ENCODE assay signal across 11 mouse cellular contexts in the genomic region with DNA sequence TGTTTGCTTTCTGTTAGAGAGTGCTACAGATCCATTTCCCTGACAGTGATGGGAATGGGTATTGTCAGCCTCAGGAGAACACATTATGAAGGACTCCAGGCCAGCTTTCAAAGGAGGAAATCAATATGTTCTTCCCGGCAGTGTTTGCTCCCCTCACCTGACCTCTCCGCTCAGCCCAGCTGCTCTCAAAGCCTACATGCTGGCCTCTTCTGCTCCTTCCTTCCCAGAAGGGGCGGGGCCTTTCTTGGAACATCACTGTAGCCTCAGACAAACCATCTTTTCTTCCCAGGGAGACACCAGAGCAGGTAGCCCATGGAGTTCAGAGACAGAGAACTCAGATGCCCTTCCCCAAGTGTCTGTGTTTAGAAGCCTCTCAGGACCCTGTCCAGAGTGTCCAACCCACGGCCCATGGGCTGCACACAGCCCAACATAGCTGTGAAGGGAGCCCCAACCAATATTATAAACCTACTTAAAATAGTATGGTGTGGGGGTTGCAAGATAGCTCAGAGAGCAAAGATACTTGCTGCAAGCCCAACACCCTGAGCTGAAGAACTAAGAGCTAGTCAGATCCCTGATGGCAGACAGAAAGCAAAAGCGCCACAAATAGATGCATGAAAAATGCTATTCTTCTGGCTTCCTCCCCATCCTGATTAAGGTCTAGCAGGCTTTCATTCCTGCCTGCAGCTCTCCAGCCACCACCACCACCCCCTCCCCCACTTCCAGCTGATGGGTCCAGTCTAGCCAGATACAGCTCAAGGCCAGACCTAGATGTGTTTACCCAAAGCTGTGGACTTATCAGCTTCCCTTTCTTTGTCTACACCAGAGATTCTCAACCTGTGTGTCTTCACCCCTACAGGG.
A peak's percentile ranks its signal among the peaks of the same experiment; 100 is the strongest.
DNase-seq lines count a peak whose midpoint lies in the region; ATAC-seq and TF ChIP-seq lines count a peak whose summit lies in the region.
"Had no signal": no experiment of that assay in that cellular context is flagged by ENCODE, and none has a peak within 500 bp of the region (broad histone marks: within the 10 kb centered on the region; RNA-seq: fewer than 3 reads in every experiment).

No protein-coding gene starts in this region.

- no peaks in the 10 kb centered on the region for H3K27me3 ChIP-seq in heart, embryonic 10.5 days (ENCODE audit: insufficient read depth, poor library complexity, severe bottlenecking)
- H3K27me3 ChIP-seq in liver, embryonic 11.5 days (replicated peaks; ENCODE audit: control insufficient read depth, insufficient read depth, low read length): no peaks in the 10 kb centered on the region
- H3K27me3 ChIP-seq: hindbrain, embryonic 15.5 days had no signal

- no peak for TF ChIP-seq POLR2A in embryonic fibroblast, embryonic 13.5 days (IDR thresholded peaks at IDR 0.05; ENCODE audit: low read depth, low read length)

- peak overlapping the region; percentile 85 for H3K27ac ChIP-seq in heart, embryonic 10.5 days
- H3K27ac ChIP-seq in embryonic fibroblast, embryonic 13.5 days (ENCODE audit: insufficient read depth, low read length): peak overlapping the region; percentile 30; the same call in 1 of the 2 replicates
- peak overlapping the region; percentile 74 for H3K27ac ChIP-seq in liver, embryonic 11.5 days (ENCODE audit: low read depth, low read length)
- H3K27ac ChIP-seq: hindbrain, embryonic 15.5 days; midbrain, embryonic 10.5 days had no signal

- DNase-seq in heart, embryonic 10.5 days (ENCODE audit: low spot score): no peak
- no peak for DNase-seq in heart, adult 8-10 months (ENCODE audit: low spot score)
- DNase-seq in 3T3-L1 (ENCODE audit: low read depth, low spot score): peak; percentile 31
- DNase-seq in liver, embryonic 11.5 days (ENCODE audit: low spot score): peak; percentile 55
- no peak for DNase-seq in left cerebral cortex, postnatal 10 days (ENCODE audit: extremely low spot score in 1 of 2, low spot score in 2 of 2)
- DNase-seq in retina, postnatal 1 day: no peak

- peak overlapping the region; percentile 1; the same call in 1 of the 2 replicates for H3K4me3 ChIP-seq in heart, embryonic 10.5 days
- no peak overlapping the region for H3K4me3 ChIP-seq in embryonic fibroblast, embryonic 13.5 days (ENCODE audit: insufficient read depth, low read length)
- H3K4me3 ChIP-seq in liver, embryonic 11.5 days (ENCODE audit: low read depth, low read length): no peak overlapping the region
- H3K4me3 ChIP-seq: erythroblast, embryonic 14.5 days; hindbrain, embryonic 15.5 days; midbrain, embryonic 10.5 days had no signal

- H3K9me3 ChIP-seq in heart, embryonic 10.5 days: no peaks in the 10 kb centered on the region
- H3K9me3 ChIP-seq in liver, embryonic 11.5 days (ENCODE audit: control insufficient read depth, low read length): no peaks in the 10 kb centered on the region
- H3K9me3 ChIP-seq: hindbrain, embryonic 15.5 days; midbrain, embryonic 10.5 days had no signal

- H3K4me1 ChIP-seq in heart, embryonic 10.5 days: peaks cover 41% of the 10 kb centered on the region
- peaks cover 5% of the 10 kb centered on the region; the same call in 1 of the 2 replicates for H3K4me1 ChIP-seq in embryonic fibroblast, embryonic 13.5 days (ENCODE audit: control insufficient read depth, insufficient read depth, low read length)
- H3K4me1 ChIP-seq in liver, embryonic 11.5 days (replicated peaks; ENCODE audit: control insufficient read depth, insufficient read depth, low read length): peaks cover 16% of the 10 kb centered on the region
- H3K4me1 ChIP-seq: hindbrain, embryonic 15.5 days had no signal

- peak overlapping the region; percentile 27 for H3K4me2 ChIP-seq in liver, embryonic 11.5 days
- H3K4me2 ChIP-seq: hindbrain, embryonic 15.5 days had no signal

- WGBS in heart, embryonic 10.5 days: 42% methylated on average over 5 of the region's 5 CpGs
- 45% methylated on average over 5 of the region's 5 CpGs for WGBS in liver, embryonic 11.5 days

- intact Hi-C loops in left cerebral cortex, postnatal 10 days (cut with DNase I): no loop called here

- no peak for TF ChIP-seq CTCF in embryonic fibroblast, embryonic 13.5 days (IDR thresholded peaks at IDR 0.05; ENCODE audit: borderline replicate concordance, insufficient read depth, low read length)

- H3K9ac ChIP-seq in liver, embryonic 11.5 days (ENCODE audit: low read depth, low read length): 0 out of 2 replicates have a peak overlapping the region, but pooled peaks have one; percentile 20
- H3K9ac ChIP-seq: hindbrain, embryonic 15.5 days had no signal

- no peaks in the 10 kb centered on the region for H3K36me3 ChIP-seq in heart, embryonic 10.5 days
- no peaks in the 10 kb centered on the region for H3K36me3 ChIP-seq in liver, embryonic 11.5 days (ENCODE audit: control insufficient read depth, insufficient read depth, low read length)
- H3K36me3 ChIP-seq: hindbrain, embryonic 15.5 days; midbrain, embryonic 10.5 days had no signal

- peak; percentile 72 for ATAC-seq in liver, embryonic 11.5 days (replicated peaks; ENCODE audit: low FRiP score)
- no peak for ATAC-seq in erythroid progenitor cell, adult 5-6 weeks (replicated peaks; ENCODE audit: low FRiP score, poor library complexity, severe bottlenecking)

Comparison
In these comparisons a context has a peak if more than half of its experiments do, and no peak if none do; other contexts are left out.
1. DNase-seq: peak in 3T3-L1 (single experiment) and liver, embryonic 11.5 days (single experiment); none in heart, embryonic 10.5 days (single experiment), heart, adult 8-10 months (single experiment), left cerebral cortex, postnatal 10 days (0 of 2) and retina, postnatal 1 day (single experiment).
2. H3K27ac ChIP-seq: peak in every context shown above with its lines; median percentile 85 in heart, embryonic 10.5 days; 74 in liver, embryonic 11.5 days; 30 in embryonic fibroblast, embryonic 13.5 days.